Comparison of ENCODE assay signal across 12 mouse cellular contexts in genomic region chr15:56604266-56604665, GRCm38 (mm10).
"Had no signal": no experiment of that assay in that cellular context is flagged by ENCODE, and none has a peak within 500 bp of the region (broad histone marks: within the 10 kb centered on the region; RNA-seq: fewer than 3 reads in every experiment).

No protein-coding gene starts in this region.

- DNase-seq: retina, postnatal 1 day; right cerebral cortex, adult 18-20 months; right cerebral cortex, postnatal 14 days; right cerebral cortex, postnatal 25 days; right cerebral cortex, postnatal 4 days; spleen, adult 18-20 months; thymus, adult 18-20 months; thymus, adult 2 months; thymus, postnatal 14 days; thymus, postnatal 25 days; thymus, postnatal 36 days; thymus, postnatal 4 days had no signal
